Mouse (Mus musculus) limb, embryonic 14.5 days (tissue): ENCODE measurements around the gene Prickle2. TPM values are rescaled to one million over a fixed set of nuclear protein-coding genes. Genes with fewer than 3 reads are reported as not detected.

Experiments used
- ATAC-seq: fragments of 200-750 bp; cut with Nextera tagmentation; 2 replicates; pipeline ENCODE4 v1.8.0; 2017; ENCODE audit warnings: low read depth, moderate number of reproducible peaks, moderate TSS enrichment; ENCODE audit not compliant: low FRiP score
- DNase-seq: peaks from one replicate; pipeline ENCODE4 v3.0.0-alpha.2; 2015; ENCODE audit warnings: low spot score
- H3K27ac ChIP-seq: fragments of 300-500 bp; sonication (generic); replicated peaks from 2 replicates; pipeline ENCODE4 v1.5.1; 2014; ENCODE audit warnings: low read depth, mild to moderate bottlenecking, low read length, moderate library complexity, mixed read lengths
- H3K27me3 ChIP-seq: fragments of 300-500 bp; sonication (generic); 2 replicates; pipeline ENCODE4 v1.6.1; 2014; ENCODE audit warnings: low read length, mixed read lengths; ENCODE audit not compliant: control insufficient read depth, insufficient read depth
- H3K36me3 ChIP-seq: fragments of 300-500 bp; sonication (generic); 2 replicates; pipeline ENCODE4 v1.6.1; 2014; ENCODE audit warnings: mild to moderate bottlenecking, low read length, moderate library complexity, mixed read lengths; ENCODE audit not compliant: control insufficient read depth, insufficient read depth
- H3K4me1 ChIP-seq: fragments of 300-500 bp; sonication (generic); 2 replicates; pipeline ENCODE4 v1.6.1; 2014; ENCODE audit warnings: antibody characterized with exemption, low read length, mixed read lengths; ENCODE audit not compliant: control insufficient read depth, insufficient read depth
- H3K4me2 ChIP-seq: fragments of 300-500 bp; sonication (generic); replicated peaks from 2 replicates; pipeline ENCODE4 v1.6.1; 2014; ENCODE audit warnings: low read depth, mild to moderate bottlenecking, low read length, moderate library complexity; ENCODE audit not compliant: severe bottlenecking
- H3K4me3 ChIP-seq: fragments of 300-500 bp; sonication (generic); replicated peaks from 2 replicates; pipeline ENCODE4 v1.5.1; 2014; ENCODE audit warnings: low read length
- H3K9ac ChIP-seq: fragments of 300-500 bp; sonication (generic); 2 replicates; pipeline ENCODE4 v1.6.1; 2014; ENCODE audit warnings: mild to moderate bottlenecking, low read depth, low read length, moderate library complexity; ENCODE audit not compliant: severe bottlenecking
- H3K9me3 ChIP-seq: fragments of 300-500 bp; sonication (generic); 2 replicates; pipeline ENCODE4 v1.6.1; 2016; ENCODE audit warnings: low read length; ENCODE audit not compliant: control insufficient read depth
- POLR2A ChIP-seq: fragments of 200-500 bp; IDR thresholded peaks from 2 replicates; pipeline ENCODE4 v1.8.0; 2012; ENCODE audit warnings: inconsistent platforms, mild to moderate bottlenecking, moderate library complexity, borderline replicate concordance; ENCODE audit not compliant: insufficient read depth, insufficient read length; ENCODE audit errors: extremely low read depth
- WGBS: fragments of 180-500 bp; shearing (Covaris S2); extraction: QIAGEN DNeasy Blood & Tissue Kit; methylation state at CpG from one replicate; pipeline ENCODE4 v1.1.7; 2014; 5-methylcytosine and 5-hydroxymethylcytosine counted together
- polyA plus RNA-seq, 2 experiments: library from polyadenylated mRNA; depleted of rRNA in 1 of 2; stranded (reverse) in 1 of 2; unstranded in 1 of 2; fragments of >200 nt; fragmentation: Nextera tagmentation in 1 of 2; extraction: Ambion mirVana in 1 of 2; gene quantifications; 2 replicates each; pipeline versions ENCODE4 v1.2.1 to v1.2.3; 2012 to 2014

The Prickle2 gene
- polyA plus RNA-seq, 2 experiments = 5.5 to 8.0 TPM

- Histone ChIP-seq H3K9me3 (no peaks in the 10 kb centered on the region), H3K27me3 (no peaks in the 10 kb centered on the region), H3K27ac (no peak overlapping the region), H3K4me3 (no peak overlapping the region), H3K4me1 (no peaks in the 10 kb centered on the region), H3K4me2 (no peak overlapping the region), H3K36me3 (no peaks in the 10 kb centered on the region), H3K9ac (no peak overlapping the region)
- DNase-seq = no peak
- ATAC-seq = no peak
- no peak for TF ChIP-seq POLR2A
- 90% methylated on average over 3 of the region's 3 CpGs for WGBS
Observed at GRCm38 (mm10) chr6:92572139-92572538, 133.8 kb downstream of the Prickle2 start.

DNA sequence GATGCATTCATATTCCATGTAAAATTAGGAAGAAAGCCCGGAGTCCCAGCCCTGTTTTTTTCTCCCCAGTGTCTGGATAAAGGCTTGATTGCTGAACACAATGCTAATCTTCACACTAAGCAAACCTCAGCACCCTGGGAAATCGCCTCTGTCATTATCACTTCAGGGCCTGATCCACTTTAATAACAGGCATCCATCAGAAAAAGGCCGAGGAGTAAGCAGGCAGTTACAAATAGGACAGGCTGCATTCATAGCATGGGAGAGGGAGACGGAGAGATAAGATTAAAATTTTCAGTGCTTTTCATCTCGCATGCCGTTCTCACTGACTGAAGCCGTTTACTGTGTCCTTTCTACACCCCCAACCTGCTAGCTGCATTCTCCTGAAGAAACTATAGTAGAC is 135.9 kb downstream of the Prickle2 start:
- no peaks in the 10 kb centered on the region for H3K4me1 ChIP-seq
- H3K4me3 ChIP-seq = no peak overlapping the region
- H3K9ac ChIP-seq = no peak overlapping the region
- DNase-seq = no peak
- TF ChIP-seq POLR2A = no peak
- 76% methylated on average over 7 of the region's 7 CpGs for WGBS
- no peak for ATAC-seq
- H3K9me3 ChIP-seq = no peaks in the 10 kb centered on the region
- no peak overlapping the region for H3K27ac ChIP-seq
- no peak overlapping the region for H3K4me2 ChIP-seq
- no peaks in the 10 kb centered on the region for H3K27me3 ChIP-seq
- H3K36me3 ChIP-seq = no peaks in the 10 kb centered on the region

- H3K4me3 ChIP-seq = no peak overlapping the region
- TF ChIP-seq POLR2A = no peak
- no peaks in the 10 kb centered on the region for H3K4me1 ChIP-seq
- H3K9ac ChIP-seq = no peak overlapping the region
- WGBS = 65% methylated on average over 4 of the region's 4 CpGs
- H3K9me3 ChIP-seq = no peaks in the 10 kb centered on the region
- no peak for DNase-seq
- H3K27ac ChIP-seq = no peak overlapping the region
- no peak for ATAC-seq
- H3K27me3 ChIP-seq = no peaks in the 10 kb centered on the region
- H3K36me3 ChIP-seq = no peaks in the 10 kb centered on the region
- no peak overlapping the region for H3K4me2 ChIP-seq
Observed at GRCm38 (mm10) chr6:92569283-92569682, 136.7 kb downstream of the Prickle2 start.

- no peak for ATAC-seq
- WGBS = 90% methylated on average over 1 of the region's 1 CpGs
- Histone ChIP-seq H3K36me3 (no peaks in the 10 kb centered on the region), H3K4me3 (no peak overlapping the region), H3K4me1 (no peaks in the 10 kb centered on the region), H3K9me3 (no peaks in the 10 kb centered on the region), H3K4me2 (no peak overlapping the region), H3K27ac (no peak overlapping the region), H3K27me3 (no peaks in the 10 kb centered on the region), H3K9ac (no peak overlapping the region)
- DNase-seq = no peak
- no peak for TF ChIP-seq POLR2A
Observed at GRCm38 (mm10) chr6:92559261-92559660, 146.7 kb downstream of the Prickle2 start.

DNA sequence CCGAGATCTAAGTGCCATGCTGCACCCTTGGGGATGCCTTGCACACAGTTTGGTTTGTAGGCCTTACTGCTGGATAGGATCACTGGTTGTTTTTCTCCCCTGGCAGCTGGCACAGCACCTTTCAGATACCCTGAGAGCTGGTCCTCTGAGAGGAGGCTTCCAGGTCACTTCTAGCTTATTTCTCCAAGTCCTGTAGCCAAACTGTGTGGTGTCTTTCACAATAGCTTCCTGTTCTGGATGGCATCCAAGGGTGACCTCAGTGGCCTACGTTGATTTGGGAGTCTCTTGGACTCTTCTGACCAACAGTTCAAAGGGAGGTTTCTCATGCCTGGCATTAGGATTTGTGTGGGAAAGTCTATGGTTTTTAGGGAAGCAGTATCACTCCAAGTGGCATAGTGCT is 150.3 kb downstream of the Prickle2 start:
- H3K36me3 ChIP-seq = no peaks in the 10 kb centered on the region
- no peak overlapping the region for H3K9ac ChIP-seq
- no peaks in the 10 kb centered on the region for H3K4me1 ChIP-seq
- H3K9me3 ChIP-seq = no peaks in the 10 kb centered on the region
- 66% methylated on average over 2 of the region's 2 CpGs for WGBS
- no peak for TF ChIP-seq POLR2A
- DNase-seq (no peak), ATAC-seq (no peak)
- no peak overlapping the region for H3K4me2 ChIP-seq
- no peaks in the 10 kb centered on the region for H3K27me3 ChIP-seq
- no peak overlapping the region for H3K4me3 ChIP-seq
- no peak overlapping the region for H3K27ac ChIP-seq

GRCm38 (mm10) chr6:92553086-92553485 is 152.9 kb downstream of the Prickle2 start:
- H3K27me3 ChIP-seq = no peaks in the 10 kb centered on the region
- DNase-seq = no peak
- H3K36me3 ChIP-seq = no peaks in the 10 kb centered on the region
- no peaks in the 10 kb centered on the region for H3K4me1 ChIP-seq
- no peak overlapping the region for H3K27ac ChIP-seq
- no peak for TF ChIP-seq POLR2A
- no peak overlapping the region for H3K9ac ChIP-seq
- H3K9me3 ChIP-seq = no peaks in the 10 kb centered on the region
- no peak for ATAC-seq
- 84% methylated on average over 4 of the region's 4 CpGs for WGBS
- no peak overlapping the region for H3K4me3 ChIP-seq
- H3K4me2 ChIP-seq = no peak overlapping the region
